Mouse (Mus musculus): ENCODE results near the gene Bdp1. TPM values are rescaled to one million over a fixed set of nuclear protein-coding genes. Genes with fewer than 3 reads are reported as not detected.

Bdp1 gene
- total RNA-seq, 2 experiments from 2014 or later = 25.3 to 29.3 TPM

GRCm38 (mm10) chr13:100014906-100015895 is 88.7 kb downstream of the Bdp1 start, which contains the start of gene Mccc2:
TSS of gene Mccc2 (minus strand) at chr13:100015639.
- DNase-seq (ENCODE audit: low spot score) = peak; percentile 78
- intact Hi-C loops (cut with DNase I) = loop anchor here (10.0 kb wide), 2 partner anchors 150 to 660 kb away; no protein-coding TSS in a partner anchor

GRCm38 (mm10) chr13:100005911-100006496 is 97.9 kb downstream of the Bdp1 start:
- DNase-seq (ENCODE audit: low spot score) = no peak
- intact Hi-C loops (cut with DNase I) = no loop called here

- peak; percentile 72 for DNase-seq (ENCODE audit: low spot score)
- intact Hi-C loops (cut with DNase I) = no loop called here
These were observed 102.1 kb downstream of the Bdp1 start for GRCm38 (mm10) chr13:100001790-100002196.

- intact Hi-C loops (cut with DNase I) = no loop called here
- no peak for DNase-seq (ENCODE audit: low spot score)
These were observed 104.8 kb downstream of the Bdp1 start for GRCm38 (mm10) chr13:99999078-99999477.

GRCm38 (mm10) chr13:99998099-99998498 is 105.8 kb downstream of the Bdp1 start:
- DNase-seq (ENCODE audit: low spot score) = no peak
- intact Hi-C loops (cut with DNase I) = no loop called here

- no peak for DNase-seq (ENCODE audit: low spot score)
- intact Hi-C loops (cut with DNase I) = no loop called here
These were observed 114.3 kb downstream of the Bdp1 start for GRCm38 (mm10) chr13:99989592-99989991.

GRCm38 (mm10) chr13:99983320-99983719 is 120.5 kb downstream of the Bdp1 start:
- intact Hi-C loops (cut with DNase I) = no loop called here
- DNase-seq (ENCODE audit: low spot score) = no peak

- no peak for DNase-seq (ENCODE audit: low spot score)
- intact Hi-C loops (cut with DNase I) = no loop called here
These were observed 124.5 kb downstream of the Bdp1 start for GRCm38 (mm10) chr13:99979406-99979805.

- no peak for DNase-seq (ENCODE audit: low spot score)
- intact Hi-C loops (cut with DNase I) = no loop called here
These were observed 133.8 kb downstream of the Bdp1 start for GRCm38 (mm10) chr13:99970089-99970488.

Other genes with a start within 250 kb of the Bdp1 start
- gene Cartpt, start 203.0 kb downstream of the Bdp1 start, total RNA-seq (2021) = not detected
- 10 to 100 TPM; 84.3 to 89.5 TPM for gene Mccc2, start 88.4 kb downstream of the Bdp1 start, total RNA-seq (2021)
- 1 to 10 TPM; 5.6 to 6.7 TPM for gene Serf1, start 3.9 kb upstream of the Bdp1 start, total RNA-seq (2021)
- 10 to 100 TPM; 13.5 to 16.0 TPM for gene Smn1, start 20.8 kb upstream of the Bdp1 start, total RNA-seq (2021)
- under 1 TPM; 0.48 to 0.49 TPM for gene Naip2, start 98.0 kb upstream of the Bdp1 start, total RNA-seq (2021)
- gene Naip5, start 142.3 kb upstream of the Bdp1 start, total RNA-seq (2021) = under 1 TPM; 0.25 to 0.34 TPM
- under 1 TPM; 0.11 to 0.21 TPM for gene Naip6, start 213.6 kb upstream of the Bdp1 start, total RNA-seq (2021)